Mouse (Mus musculus) gastrocnemius, postnatal 36 days (tissue): Measurements from ENCODE around the gene Rgs12. TPM values are rescaled to one million over a fixed set of nuclear protein-coding genes. Genes with fewer than 3 reads are reported as not detected.

Experiments used
- DNase-seq, 2 experiments: peaks; one replicate each; pipeline ENCODE4 v3.0.0; 2022
- intact Hi-C: fragments of 180-260 bp; cut with DNase I; formaldehyde crosslinking; loops from one replicate; pipeline ENCODE4 v1.15.1; 2025
- long read RNA-seq, 2 experiments: library from polyadenylated mRNA; stranded (forward); transcript quantifications; one replicate each; pipeline ENCODE4 v2.0.0; 2021
- total RNA-seq, 2 experiments: library from RNA; stranded (reverse); gene quantifications; 2 replicates each; pipeline ENCODE4 v1.2.3; 2021

The Rgs12 gene
- 1 to 10 TPM; 2.5 to 3.8 TPM for total RNA-seq
- long read RNA-seq, experiment 1, partial matches to known transcripts, result 0 of 1 reads
- long read RNA-seq, experiment 1, other reads (novel, unspliced or antisense), result 1 of 1 reads
- long read RNA-seq, experiment 2, full-length matches to known transcripts, result 1 of 1 reads
- long read RNA-seq, experiment 2, partial matches to known transcripts, result 0 of 1 reads
- long read RNA-seq, experiment 2, other reads (novel, unspliced or antisense), result 0 of 1 reads

- intact Hi-C loops, result no loop called here
Measured at GRCm38 (mm10) chr5:34948861-34949760, at the start of gene Rgs12. Gene Rgs12 (plus strand): TSS chr5:34949445.

GRCm38 (mm10) chr5:34899787-34900469 lies 49.3 kb upstream of the Rgs12 start:
- DNase-seq, result no peak
- intact Hi-C loops, result no loop called here

More at GRCm38 (mm10) chr5:34948861-34949760, at the start of gene Rgs12:
- peak; percentile 79 to 84 for DNase-seq

- intact Hi-C loops, result no loop called here
Measured at GRCm38 (mm10) chr5:34902371-34902770, 46.9 kb upstream of the Rgs12 start.

GRCm38 (mm10) chr5:34902811-34903385 lies 46.3 kb upstream of the Rgs12 start:
- no peak for DNase-seq
- intact Hi-C loops, result no loop called here

More at GRCm38 (mm10) chr5:34902371-34902770, 46.9 kb upstream of the Rgs12 start:
- no peak for DNase-seq

GRCm38 (mm10) chr5:34904412-34904811 lies 44.8 kb upstream of the Rgs12 start:
- no peak for DNase-seq
- intact Hi-C loops, result no loop called here

GRCm38 (mm10) chr5:34907230-34907629 lies 42.0 kb upstream of the Rgs12 start:
- intact Hi-C loops, result no loop called here
- no peak for DNase-seq

GRCm38 (mm10) chr5:34907910-34908725 lies 41.1 kb upstream of the Rgs12 start, which contains the start of gene Msantd1:
Gene Msantd1 (plus strand): TSS chr5:34908012.
- intact Hi-C loops, result no loop called here
- DNase-seq, result no peak

GRCm38 (mm10) chr5:34908726-34909633 lies 40.3 kb upstream of the Rgs12 start:
- no peak for DNase-seq
- intact Hi-C loops, result no loop called here

GRCm38 (mm10) chr5:34909634-34910503 lies 39.4 kb upstream of the Rgs12 start:
- intact Hi-C loops, result no loop called here

GRCm38 (mm10) chr5:34910504-34910815 lies 38.8 kb upstream of the Rgs12 start:
- DNase-seq, result no peak
- intact Hi-C loops, result no loop called here

More at GRCm38 (mm10) chr5:34909634-34910503, 39.4 kb upstream of the Rgs12 start:
- DNase-seq, result no peak

- intact Hi-C loops, result loop anchor here (1.0 to 5.0 kb wide), 3 partner anchors 66 to 126 kb away; no protein-coding TSS in a partner anchor
- DNase-seq, result peak; percentile 32 to 65
Measured at GRCm38 (mm10) chr5:34915801-34916200, 33.4 kb upstream of the Rgs12 start.

GRCm38 (mm10) chr5:34917234-34917655 lies 32.0 kb upstream of the Rgs12 start:
- intact Hi-C loops, result loop anchor here (5.0 kb wide), 2 partner anchors 65 to 110 kb away; no protein-coding TSS in a partner anchor
- DNase-seq, result no peak

GRCm38 (mm10) chr5:34918785-34919184 lies 30.5 kb upstream of the Rgs12 start:
- no peak for DNase-seq
- intact Hi-C loops, result loop anchor here (5.0 kb wide), 2 partner anchors 64 to 109 kb away; no protein-coding TSS in a partner anchor

- intact Hi-C loops, result no loop called here
- DNase-seq, result no peak
Measured at GRCm38 (mm10) chr5:34922531-34922930, 26.7 kb upstream of the Rgs12 start.

- intact Hi-C loops, result no loop called here
Measured at GRCm38 (mm10) chr5:34923920-34924319, 25.3 kb upstream of the Rgs12 start.

GRCm38 (mm10) chr5:34924519-34924918 lies 24.7 kb upstream of the Rgs12 start:
- intact Hi-C loops, result no loop called here
- DNase-seq, result no peak

More at GRCm38 (mm10) chr5:34923920-34924319, 25.3 kb upstream of the Rgs12 start:
- no peak for DNase-seq

GRCm38 (mm10) chr5:34927648-34928047 lies 21.6 kb upstream of the Rgs12 start:
- intact Hi-C loops, result no loop called here
- no peak for DNase-seq
